Mouse (Mus musculus): ENCODE data around the gene Cct5. TPM values are rescaled to one million over a fixed set of nuclear protein-coding genes. Genes with fewer than 3 reads are reported as not detected.

The Cct5 gene
- total RNA-seq, 2 experiments from 2014 or later: 233 to 257 TPM

- DNase-seq (ENCODE audit: extremely low spot score in 1 of 2, low spot score in 1 of 2): no peak
Measured at GRCm38 (mm10) chr15:31568581-31568996, 33.0 kb downstream of the Cct5 start.

- DNase-seq (ENCODE audit: extremely low spot score in 1 of 2, low spot score in 1 of 2): no peak
Measured at GRCm38 (mm10) chr15:31567431-31567830, 34.2 kb downstream of the Cct5 start.

- no peak for DNase-seq (ENCODE audit: extremely low spot score in 1 of 2, low spot score in 1 of 2)
Measured at GRCm38 (mm10) chr15:31565786-31566185, 35.8 kb downstream of the Cct5 start.

- no peak for DNase-seq (ENCODE audit: extremely low spot score in 1 of 2, low spot score in 1 of 2)
Measured at GRCm38 (mm10) chr15:31565184-31565583, 36.4 kb downstream of the Cct5 start, which contains the start of gene Cmbl. TSS of gene Cmbl (plus strand) at chr15:31565389.

GRCm38 (mm10) chr15:31563577-31564546 is 37.7 kb downstream of the Cct5 start:
- DNase-seq (ENCODE audit: extremely low spot score in 1 of 2, low spot score in 1 of 2): no peak

- DNase-seq (ENCODE audit: extremely low spot score in 1 of 2, low spot score in 1 of 2): no peak
Measured at GRCm38 (mm10) chr15:31562847-31563246, 38.8 kb downstream of the Cct5 start.

- no peak for DNase-seq (ENCODE audit: extremely low spot score in 1 of 2, low spot score in 1 of 2)
Measured at GRCm38 (mm10) chr15:31561976-31562375, 39.6 kb downstream of the Cct5 start.

- DNase-seq (ENCODE audit: extremely low spot score in 1 of 2, low spot score in 1 of 2): no peak
Measured at GRCm38 (mm10) chr15:31561390-31561789, 40.2 kb downstream of the Cct5 start.

GRCm38 (mm10) chr15:31554855-31555254 is 46.7 kb downstream of the Cct5 start:
- no peak for DNase-seq (ENCODE audit: extremely low spot score in 1 of 2, low spot score in 1 of 2)

GRCm38 (mm10) chr15:31550381-31550780 is 51.2 kb downstream of the Cct5 start:
- no peak for DNase-seq (ENCODE audit: extremely low spot score in 1 of 2, low spot score in 1 of 2)

- no peak for DNase-seq (ENCODE audit: extremely low spot score in 1 of 2, low spot score in 1 of 2)
Measured at GRCm38 (mm10) chr15:31547421-31547820, 54.2 kb downstream of the Cct5 start.

GRCm38 (mm10) chr15:31546291-31546690 is 55.3 kb downstream of the Cct5 start:
- no peak for DNase-seq (ENCODE audit: extremely low spot score in 1 of 2, low spot score in 1 of 2)

- no peak for DNase-seq (ENCODE audit: extremely low spot score in 1 of 2, low spot score in 1 of 2)
Measured at GRCm38 (mm10) chr15:31545058-31545457, 56.5 kb downstream of the Cct5 start.

- no peak for DNase-seq (ENCODE audit: extremely low spot score in 1 of 2, low spot score in 1 of 2)
Measured at GRCm38 (mm10) chr15:31543246-31543645, 58.4 kb downstream of the Cct5 start.

GRCm38 (mm10) chr15:31542013-31542958 is 59.3 kb downstream of the Cct5 start:
- no peak for DNase-seq (ENCODE audit: extremely low spot score in 1 of 2, low spot score in 1 of 2)

Other genes with a start within 250 kb of the Cct5 start
- 10 to 100 TPM; 45.8 to 52.8 TPM for gene Ankrd33b, start 234.1 kb downstream of the Cct5 start, total RNA-seq (2021)
- gene Ropn1l, start 148.1 kb downstream of the Cct5 start, total RNA-seq (2021): 1 to 10 TPM; 1.3 to 1.5 TPM
- gene March6, start 70.8 kb downstream of the Cct5 start, total RNA-seq (2021): 100 to 1,000 TPM; 186 to 189 TPM
- 10 to 100 TPM; 10.1 to 13.5 TPM for gene Cmbl, start 36.4 kb downstream of the Cct5 start, total RNA-seq (2021)
- gene Fam173b, start within 50 bp of the Cct5 start, total RNA-seq (2021): 10 to 100 TPM; 11.8 to 13.3 TPM